Mouse (Mus musculus): ENCODE results near the gene Fggy. TPM values are rescaled to one million over a fixed set of nuclear protein-coding genes. Genes with fewer than 3 reads are reported as not detected.

Fggy gene
- polyA plus RNA-seq, 3 experiments from 2014 or later: 0.96 to 6.5 (median 3.8) TPM

GRCm38 (mm10) chr4:95666284-95666889 lies 109.1 kb downstream of the Fggy start:
- no peak for ATAC-seq

- no peak for ATAC-seq
Measured at GRCm38 (mm10) chr4:95666896-95667295, 109.6 kb downstream of the Fggy start.

GRCm38 (mm10) chr4:95667595-95667994 lies 110.3 kb downstream of the Fggy start:
- no peak for ATAC-seq

GRCm38 (mm10) chr4:95668543-95668942 lies 111.2 kb downstream of the Fggy start:
- no peak for ATAC-seq

- no peak for ATAC-seq
Measured at GRCm38 (mm10) chr4:95669336-95669735, 112.0 kb downstream of the Fggy start.

- ATAC-seq: no peak
Measured at GRCm38 (mm10) chr4:95670559-95670958, 113.3 kb downstream of the Fggy start.

- ATAC-seq: no peak
Measured at GRCm38 (mm10) chr4:95672039-95672438, 114.7 kb downstream of the Fggy start.

GRCm38 (mm10) chr4:95676390-95676789 lies 119.1 kb downstream of the Fggy start:
- ATAC-seq: no peak

GRCm38 (mm10) chr4:95680756-95681449 lies 123.6 kb downstream of the Fggy start:
- ATAC-seq: no peak

- ATAC-seq: no peak
Measured at GRCm38 (mm10) chr4:95684522-95685080, 127.3 kb downstream of the Fggy start.

- ATAC-seq: no peak
Measured at GRCm38 (mm10) chr4:95686775-95687174, 129.5 kb downstream of the Fggy start.

- ATAC-seq: no peak
Measured at GRCm38 (mm10) chr4:95687350-95687749, 130.0 kb downstream of the Fggy start.

- no peak for ATAC-seq
Measured at GRCm38 (mm10) chr4:95688159-95688558, 130.9 kb downstream of the Fggy start.

- ATAC-seq: no peak
Measured at GRCm38 (mm10) chr4:95700366-95700765, 143.1 kb downstream of the Fggy start.

GRCm38 (mm10) chr4:95707941-95708897 lies 150.9 kb downstream of the Fggy start:
- no peak for ATAC-seq

GRCm38 (mm10) chr4:95709750-95710149 lies 152.4 kb downstream of the Fggy start:
- no peak for ATAC-seq

GRCm38 (mm10) chr4:95712802-95713201 lies 155.5 kb downstream of the Fggy start:
- no peak for ATAC-seq

- ATAC-seq: no peak
Measured at GRCm38 (mm10) chr4:95713271-95713670, 156.0 kb downstream of the Fggy start.

GRCm38 (mm10) chr4:95716137-95716536 lies 158.8 kb downstream of the Fggy start:
- ATAC-seq: no peak

GRCm38 (mm10) chr4:95723615-95724014 lies 166.3 kb downstream of the Fggy start:
- peak; percentile 52 for ATAC-seq

- ATAC-seq: no peak
Measured at GRCm38 (mm10) chr4:95726361-95726760, 169.1 kb downstream of the Fggy start.

GRCm38 (mm10) chr4:95729142-95729826 lies 172.0 kb downstream of the Fggy start:
- ATAC-seq: no peak

Measured in inflammation-experienced regulatory T-cells, adult 6 months (primary cell).